Mouse (Mus musculus): ENCODE measurements around the gene Hipk2. TPM values are rescaled to one million over a fixed set of nuclear protein-coding genes. Genes with fewer than 3 reads are reported as not detected.

The Hipk2 gene
- polyA plus RNA-seq, 1 experiment = 12.3 TPM

DNA sequence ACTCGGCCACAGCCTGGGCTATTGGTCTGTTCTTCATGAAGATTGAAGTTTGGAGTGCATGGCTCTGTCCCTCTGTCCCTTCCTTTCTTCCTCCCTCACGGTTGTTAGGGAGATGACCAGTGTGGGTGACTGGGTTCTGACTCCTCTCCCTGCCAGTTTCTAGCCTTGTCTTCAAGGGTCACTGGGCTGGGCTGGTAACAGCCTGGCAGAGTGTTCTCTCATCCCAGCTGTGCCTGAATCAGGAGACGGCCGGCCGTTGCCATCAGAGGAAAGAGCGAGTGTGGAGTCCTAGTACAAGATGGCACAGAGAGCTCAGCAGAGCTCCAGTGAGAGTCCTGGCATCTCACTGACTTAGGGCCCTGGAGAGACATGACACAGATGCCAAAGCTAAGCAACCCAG, 32.4 kb upstream of the Hipk2 start:
- WGBS = 86% methylated on average over 6 of the region's 6 CpGs
- DNase-seq (ENCODE audit: low read depth, low spot score) = no peak

DNA sequence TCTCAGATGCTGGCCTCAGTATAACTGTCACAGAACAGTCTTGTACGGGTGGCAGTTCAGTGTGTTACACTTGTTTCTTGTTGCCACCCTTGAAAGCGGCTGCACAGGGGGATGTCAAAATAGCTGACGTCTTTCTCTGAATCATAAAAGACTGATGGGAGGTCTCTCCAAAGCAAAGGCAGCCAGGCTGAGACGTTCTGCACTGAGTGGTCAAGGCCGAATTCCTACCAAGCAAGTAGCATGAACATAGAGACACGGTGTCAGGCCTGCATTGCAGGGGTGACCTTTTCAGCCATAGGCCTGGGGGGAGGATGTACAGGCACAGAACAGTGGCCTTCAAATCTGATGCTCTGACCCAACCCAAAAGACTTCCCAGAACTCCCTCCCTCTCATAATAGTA, 30.0 kb upstream of the Hipk2 start:
- no peak for DNase-seq (ENCODE audit: low read depth, low spot score)
- WGBS = 89% methylated on average over 6 of the region's 6 CpGs

DNA sequence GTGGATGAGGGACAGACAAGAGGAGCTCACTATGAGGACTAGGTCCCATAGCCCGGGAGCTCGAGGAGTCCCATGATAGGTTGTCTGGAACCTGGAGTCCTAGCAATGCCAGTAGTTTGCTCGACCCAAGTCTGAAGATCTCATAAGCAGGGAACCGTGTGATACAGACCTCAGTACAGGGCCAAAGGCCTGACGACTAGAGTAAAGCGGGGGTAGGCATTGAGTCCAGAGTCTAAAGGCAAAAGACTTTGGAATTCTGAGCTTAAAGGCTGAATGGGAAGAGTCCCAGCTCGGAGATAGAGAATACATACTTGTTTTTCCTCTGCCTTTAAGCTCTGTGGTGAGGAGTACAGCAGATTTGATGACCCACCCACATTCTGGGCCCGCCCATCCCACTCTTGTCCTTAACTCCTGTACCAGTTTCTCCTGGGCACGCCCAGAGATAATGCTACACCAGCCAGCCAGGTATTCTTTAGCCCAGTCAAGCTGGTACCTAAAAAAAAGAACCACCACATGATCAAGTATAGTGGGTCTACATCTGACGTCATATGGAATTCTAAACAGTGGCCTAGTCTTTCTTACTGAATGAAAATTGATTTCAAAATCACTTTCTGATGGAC, 27.0 kb upstream of the Hipk2 start:
- WGBS = 76% methylated on average over 10 of the region's 10 CpGs
- DNase-seq (ENCODE audit: low read depth, low spot score) = no peak

DNA sequence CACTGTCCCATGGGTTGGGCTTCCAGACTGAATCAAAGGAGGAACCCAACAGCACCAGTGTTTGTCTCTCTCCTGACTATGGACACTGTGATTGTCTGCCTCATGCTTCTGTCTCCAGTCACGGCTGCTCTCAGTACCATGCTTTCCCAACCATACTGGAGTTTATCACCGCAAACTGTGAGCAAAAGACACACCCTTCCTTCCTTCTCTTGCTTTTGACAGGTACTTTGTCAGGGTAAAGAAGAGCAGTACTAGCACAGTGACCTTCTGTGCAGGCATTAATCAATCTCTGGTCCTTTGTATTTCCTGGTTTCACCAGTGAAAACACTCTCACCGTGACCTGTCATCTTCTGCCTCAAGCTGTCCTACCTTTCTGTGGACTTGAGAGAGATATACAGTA, 25.7 kb upstream of the Hipk2 start:
- DNase-seq (ENCODE audit: low read depth, low spot score) = no peak
- WGBS = 71% methylated on average over 3 of the region's 3 CpGs

DNA sequence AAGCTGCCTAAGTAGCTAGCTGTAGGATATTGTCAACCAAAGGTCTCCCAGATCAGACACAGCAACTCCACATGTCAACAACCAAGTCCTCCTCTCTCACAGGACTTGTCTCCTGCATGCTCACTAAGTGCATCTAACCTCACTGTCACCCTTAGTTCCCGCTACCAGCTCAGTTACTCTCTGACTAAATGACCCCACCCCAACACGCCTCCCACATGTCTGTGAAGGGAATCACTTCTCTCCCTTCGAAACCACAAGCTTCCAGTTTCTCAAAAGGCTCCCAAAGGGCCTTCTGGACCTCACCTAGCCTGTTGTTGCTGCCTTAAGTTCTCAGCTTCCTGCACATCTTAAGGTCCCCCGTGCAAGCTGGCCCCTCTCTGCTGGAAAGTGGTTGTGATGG, 25.2 kb upstream of the Hipk2 start:
- 78% methylated on average over 4 of the region's 4 CpGs for WGBS
- DNase-seq (ENCODE audit: low read depth, low spot score) = no peak

DNA sequence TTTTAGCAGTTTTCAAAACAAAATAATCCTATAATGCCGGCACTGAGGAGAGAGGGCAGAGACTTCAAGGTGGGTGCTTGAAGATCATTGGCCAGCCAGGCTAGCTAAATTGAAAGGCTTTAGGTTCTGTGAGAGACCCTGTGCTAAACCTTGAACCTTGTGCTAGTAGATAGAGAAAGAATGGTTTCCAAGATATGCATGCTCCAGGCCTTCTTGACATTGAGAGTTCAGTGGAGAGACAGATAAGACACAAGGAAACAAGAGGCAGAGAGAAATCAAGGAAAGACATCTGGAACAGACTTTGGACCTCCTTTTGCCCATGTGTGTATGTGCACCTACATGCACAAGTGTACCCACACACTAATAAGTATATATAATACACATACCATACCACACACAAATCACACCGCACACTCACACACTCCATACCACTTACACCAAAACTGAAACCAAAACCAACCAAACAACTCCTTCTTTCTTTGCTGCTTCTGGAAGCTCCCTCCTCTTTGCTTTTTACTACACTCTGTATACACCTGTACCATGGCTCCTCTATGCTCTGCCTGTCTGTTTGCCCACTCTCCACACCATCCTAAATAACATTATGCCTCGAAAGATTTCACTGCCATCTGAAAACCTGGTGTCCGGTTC, 24.6 kb upstream of the Hipk2 start:
- WGBS = 53% methylated on average over 4 of the region's 4 CpGs
- no peak for DNase-seq (ENCODE audit: low read depth, low spot score)

DNA sequence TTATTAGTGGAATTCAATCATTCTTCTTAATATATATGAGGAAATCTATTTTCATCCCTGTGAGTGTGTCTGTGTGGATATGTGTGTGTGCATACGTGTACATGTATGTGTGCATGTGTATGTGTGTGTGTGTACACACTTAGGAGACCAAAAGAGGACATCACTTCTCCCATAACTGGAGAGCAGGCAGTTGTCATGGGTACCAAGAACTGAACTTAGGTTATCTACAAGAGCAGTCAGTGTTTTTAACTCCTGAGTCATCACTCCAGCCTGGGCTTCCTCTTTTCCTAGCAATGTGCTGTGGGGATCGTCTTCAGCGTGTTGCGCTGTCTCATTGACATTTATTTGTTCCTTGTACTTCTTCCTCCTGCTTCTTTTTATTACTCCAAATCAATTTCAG, 24.1 kb upstream of the Hipk2 start:
- DNase-seq (ENCODE audit: low read depth, low spot score) = no peak
- 78% methylated on average over 4 of the region's 4 CpGs for WGBS

DNA sequence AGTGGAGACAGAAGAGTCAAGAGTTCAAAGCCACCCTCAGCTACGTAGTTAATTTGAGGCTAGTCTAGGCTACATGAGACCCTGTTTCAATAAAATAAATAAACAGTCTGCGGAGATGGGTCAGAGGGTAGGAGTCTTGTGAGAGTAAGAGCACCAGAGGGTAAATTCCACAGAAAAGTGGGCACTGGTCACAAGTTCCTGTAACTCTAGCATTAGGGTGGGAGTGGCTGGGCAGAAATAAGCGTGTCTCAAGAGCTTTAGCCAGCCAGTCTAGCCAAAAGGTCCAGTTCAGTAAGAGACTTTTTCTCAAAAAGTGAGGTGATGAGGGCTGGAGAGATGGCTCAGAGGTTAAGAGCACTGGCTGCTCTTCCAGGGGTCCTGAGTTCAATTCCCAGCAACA, 17.6 kb upstream of the Hipk2 start:
- WGBS = 87% methylated on average over 3 of the region's 3 CpGs
- DNase-seq (ENCODE audit: low read depth, low spot score) = no peak

DNA sequence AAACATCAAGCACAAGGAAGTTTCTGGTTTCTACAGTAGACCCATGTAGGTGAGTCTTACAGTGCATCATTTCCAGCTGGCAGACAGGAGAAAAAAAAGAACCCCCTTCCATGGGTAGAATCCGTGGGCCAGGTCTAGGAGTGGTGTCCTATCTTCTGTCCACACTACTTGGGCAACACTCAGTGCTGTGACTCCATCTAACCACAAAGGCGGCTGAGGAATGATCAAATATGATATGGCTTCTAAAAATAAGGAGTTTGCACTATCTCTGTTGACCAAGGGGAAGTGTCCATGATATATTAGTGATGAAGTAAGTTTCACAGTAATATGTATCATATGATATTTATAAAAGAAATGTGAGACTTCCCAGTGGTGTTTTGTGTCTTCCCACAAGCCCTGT, 16.1 kb upstream of the Hipk2 start:
- no peak for DNase-seq (ENCODE audit: low read depth, low spot score)
- WGBS = 82% methylated on average over 2 of the region's 2 CpGs

DNA sequence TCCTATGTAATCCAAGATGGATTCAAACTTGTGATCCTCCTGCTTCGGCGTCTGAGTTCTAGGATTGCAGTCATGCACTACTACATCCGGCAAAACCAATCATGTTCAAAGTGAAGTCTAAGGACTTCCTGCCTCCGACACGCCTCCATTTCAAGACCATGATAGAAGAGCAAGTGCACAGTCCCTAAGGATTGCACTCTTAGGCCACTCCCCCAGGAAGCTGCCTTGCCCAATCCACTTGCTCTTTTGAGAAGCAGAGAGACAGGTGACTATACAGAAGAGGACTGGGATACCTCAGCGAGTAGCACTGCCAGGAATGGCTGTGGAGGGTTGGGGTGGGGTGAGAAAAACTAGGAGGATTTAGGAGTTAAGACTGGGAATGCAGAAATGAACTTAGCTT, 13.2 kb upstream of the Hipk2 start:
- 74% methylated on average over 6 of the region's 6 CpGs for WGBS

DNA sequence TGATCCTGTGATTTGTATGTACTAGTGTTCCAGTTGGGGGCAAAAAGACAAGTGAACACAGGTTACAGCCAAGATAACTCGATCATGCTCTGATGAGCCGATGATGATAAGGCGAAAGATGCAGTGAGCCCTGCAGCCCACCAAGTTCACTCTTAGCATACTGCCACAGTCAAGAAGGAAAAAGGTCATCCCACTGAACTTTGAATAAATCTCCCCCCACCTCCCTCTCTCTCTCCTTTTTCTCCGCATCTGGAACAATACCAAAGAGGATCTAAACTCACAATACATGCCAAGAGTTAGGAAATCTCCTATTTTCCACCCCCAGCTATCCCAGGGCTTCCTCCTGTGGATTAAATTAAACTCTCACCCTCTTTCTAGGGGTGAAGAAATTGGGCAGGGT, 11.5 kb upstream of the Hipk2 start:
- 90% methylated on average over 4 of the region's 4 CpGs for WGBS
- no peak for DNase-seq (ENCODE audit: low read depth, low spot score)

More for the DNA sequence above, 13.2 kb upstream of the Hipk2 start:
- no peak for DNase-seq (ENCODE audit: low read depth, low spot score)

DNA sequence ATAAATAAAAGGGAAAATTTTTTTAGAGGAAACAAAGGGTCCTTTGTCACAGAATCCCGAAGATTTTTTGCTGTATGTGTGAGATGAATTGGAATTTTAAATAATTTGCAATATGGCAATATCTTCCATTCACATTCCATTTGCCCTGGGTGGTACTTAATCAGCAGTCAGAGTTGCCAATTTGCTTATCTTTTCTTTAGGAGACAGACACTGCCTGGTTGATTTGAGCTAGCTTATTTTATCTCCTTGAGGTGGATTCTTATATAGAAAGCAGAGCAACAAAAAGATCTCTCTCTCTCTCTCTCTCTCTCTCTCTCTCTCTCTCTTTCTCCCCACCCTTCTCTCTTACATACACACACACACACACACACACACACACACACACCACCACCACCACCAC, 9.2 kb upstream of the Hipk2 start:
- 47% methylated on average over 1 of the region's 1 CpGs for WGBS

DNA sequence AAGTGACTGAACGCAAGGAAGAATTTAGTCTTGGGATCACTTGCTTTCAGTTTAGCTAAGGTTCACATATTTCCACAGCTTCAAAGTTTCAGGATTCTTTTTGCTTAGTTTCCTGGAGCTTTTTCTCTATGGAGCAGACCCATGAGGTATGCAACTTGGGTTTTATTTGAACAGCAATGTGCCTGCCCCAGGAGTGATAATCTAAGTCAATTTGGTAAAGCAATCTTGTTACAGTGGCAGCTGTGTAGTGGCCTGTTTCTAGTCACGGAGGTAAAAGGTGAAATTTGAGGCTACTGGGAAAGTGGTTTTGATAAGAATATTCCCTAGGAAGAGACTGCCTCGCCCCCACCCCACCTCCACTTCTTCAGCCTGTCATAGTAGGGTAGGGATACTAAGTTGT, 8.5 kb upstream of the Hipk2 start:
- DNase-seq (ENCODE audit: low read depth, low spot score) = no peak
- WGBS = 71% methylated on average over 3 of the region's 3 CpGs

More for the DNA sequence above, 9.2 kb upstream of the Hipk2 start:
- no peak for DNase-seq (ENCODE audit: low read depth, low spot score)

DNA sequence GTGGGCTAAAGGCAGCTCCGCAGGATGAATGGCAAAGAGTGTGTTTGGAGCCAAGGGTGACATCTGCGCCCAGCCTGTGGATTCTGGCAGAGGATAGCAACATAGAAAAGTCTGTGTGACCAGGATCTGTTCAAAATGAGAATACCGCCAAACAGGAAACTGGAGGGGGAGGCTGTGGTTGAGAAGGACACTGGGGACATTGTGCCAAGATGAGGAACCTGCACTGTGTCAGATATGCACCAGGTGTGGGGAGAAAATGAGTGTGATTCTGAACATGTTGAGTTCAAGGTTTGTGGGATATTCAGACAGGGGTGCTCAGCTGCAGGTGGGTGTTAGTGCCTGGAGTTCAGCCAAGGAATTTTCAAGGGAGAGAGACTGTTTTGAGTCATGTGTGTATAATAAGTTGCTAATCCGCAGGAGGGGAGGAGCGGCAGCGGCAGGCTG, 6.8 kb upstream of the Hipk2 start:
- WGBS = 23% methylated on average over 6 of the region's 6 CpGs
- no peak for DNase-seq (ENCODE audit: low read depth, low spot score)

DNA sequence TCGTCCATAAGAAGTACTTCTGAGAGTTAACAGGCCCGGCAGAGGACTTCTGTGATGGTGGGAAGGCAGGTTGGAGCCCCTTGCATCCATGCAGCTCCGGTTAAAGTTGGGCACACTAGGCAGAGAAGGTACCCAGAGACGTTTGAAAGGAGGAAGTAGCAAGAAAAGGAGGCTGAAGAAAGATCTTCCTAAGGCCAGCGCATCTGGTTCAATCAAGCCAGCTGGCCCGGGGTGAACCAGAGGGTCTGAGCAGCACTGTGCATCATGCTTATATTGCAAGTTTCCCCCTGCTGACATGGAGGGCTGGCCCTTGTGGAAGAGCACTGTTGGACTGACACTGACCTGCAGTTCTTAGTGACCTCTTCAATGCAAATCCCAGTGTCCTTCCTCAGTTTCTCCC, 6.0 kb upstream of the Hipk2 start:
- 37% methylated on average over 6 of the region's 6 CpGs for WGBS

DNA sequence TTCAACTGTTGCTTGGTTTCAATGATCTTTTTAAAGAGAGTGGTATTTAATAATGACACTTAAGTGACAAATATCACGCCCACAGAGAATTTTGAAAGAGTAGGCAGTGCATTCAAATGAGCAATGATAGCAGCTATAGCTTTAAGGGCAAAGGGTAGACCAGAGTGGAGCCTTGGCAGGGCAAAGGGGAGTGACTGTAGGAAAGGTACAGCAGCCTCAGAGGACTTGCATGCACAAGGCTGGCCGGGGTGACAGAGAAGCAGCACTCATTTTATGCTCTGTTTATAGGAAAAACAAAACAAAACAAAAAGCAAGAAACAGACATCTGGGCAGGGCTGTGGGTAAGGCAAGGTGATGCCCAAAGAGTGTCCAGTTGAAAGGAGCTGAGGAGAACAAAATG, 5.5 kb upstream of the Hipk2 start:
- DNase-seq (ENCODE audit: low read depth, low spot score) = no peak

More for the DNA sequence above, 6.0 kb upstream of the Hipk2 start:
- DNase-seq (ENCODE audit: low read depth, low spot score) = no peak

DNA sequence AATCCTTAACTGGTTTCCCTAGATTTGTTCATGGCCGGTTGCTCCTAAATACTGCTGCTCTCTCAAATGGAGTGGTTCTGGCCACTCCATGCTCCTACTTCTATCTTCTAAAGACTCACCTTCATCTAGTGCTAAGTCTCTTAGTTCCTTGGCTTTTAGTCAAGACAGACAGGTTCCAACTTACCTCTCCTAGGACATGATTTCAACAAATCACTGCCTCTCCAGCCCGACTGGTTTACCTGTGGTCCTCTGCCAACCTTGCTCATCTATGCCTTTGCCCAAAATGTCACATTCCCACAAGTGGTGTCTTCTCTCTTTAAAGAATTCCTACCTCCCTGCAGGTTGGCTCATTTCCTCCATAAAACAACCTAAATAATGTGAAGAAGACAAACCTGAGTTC, 1.7 kb upstream of the Hipk2 start:
- DNase-seq (ENCODE audit: low read depth, low spot score) = no peak
- 97% methylated on average over 2 of the region's 2 CpGs for WGBS

More for the DNA sequence above, 5.5 kb upstream of the Hipk2 start:
- 34% methylated on average over 2 of the region's 2 CpGs for whole genome bisulfite sequencing

DNA sequence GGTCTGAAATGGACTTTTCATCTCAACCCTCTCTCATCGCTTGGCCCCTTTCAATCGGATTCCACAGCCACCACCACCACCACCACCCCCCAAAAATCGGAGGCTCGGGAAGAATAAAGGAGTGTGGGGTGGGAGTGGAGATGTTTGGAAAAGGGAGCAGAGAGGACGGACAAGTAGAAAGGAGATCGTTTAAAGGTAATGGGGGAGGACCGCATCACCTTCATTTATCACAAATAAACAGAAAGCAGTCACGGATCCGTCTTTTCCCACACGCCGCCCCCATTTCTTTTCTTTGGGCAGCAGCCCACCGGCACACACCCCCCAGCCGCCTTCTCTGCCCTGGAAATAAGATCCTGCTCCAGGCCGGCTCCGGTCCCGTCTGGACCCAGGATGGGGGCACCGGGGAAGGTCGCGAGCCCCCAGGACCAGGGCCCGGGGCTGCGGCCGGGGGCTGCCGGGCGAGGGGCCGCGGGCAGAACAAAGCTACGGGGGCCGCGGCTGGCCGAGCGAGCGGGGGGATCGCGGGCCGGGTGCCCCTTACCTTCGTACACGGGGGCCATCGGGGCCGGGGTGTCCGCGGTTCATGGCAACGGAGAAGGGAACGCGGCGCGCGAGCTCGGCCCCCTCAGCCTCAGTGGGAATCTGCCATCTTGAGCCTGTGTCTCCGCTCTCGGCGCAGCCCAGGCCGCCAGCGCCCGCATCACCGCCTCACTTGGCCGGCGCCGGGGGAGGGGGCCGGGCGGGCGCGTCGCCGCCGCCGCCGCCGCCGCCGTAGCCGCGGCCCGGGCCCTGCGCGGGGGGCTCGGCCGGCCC, 501 bp downstream of the Hipk2 start, which contains the start of gene Tbxas1:
Gene Tbxas1, plus strand, starts transcription at position 147 of the 813 bp plus-strand sequence.
- WGBS = 2% methylated on average over 77 of the region's 77 CpGs
- no peak for DNase-seq (ENCODE audit: low read depth, low spot score)

DNA sequence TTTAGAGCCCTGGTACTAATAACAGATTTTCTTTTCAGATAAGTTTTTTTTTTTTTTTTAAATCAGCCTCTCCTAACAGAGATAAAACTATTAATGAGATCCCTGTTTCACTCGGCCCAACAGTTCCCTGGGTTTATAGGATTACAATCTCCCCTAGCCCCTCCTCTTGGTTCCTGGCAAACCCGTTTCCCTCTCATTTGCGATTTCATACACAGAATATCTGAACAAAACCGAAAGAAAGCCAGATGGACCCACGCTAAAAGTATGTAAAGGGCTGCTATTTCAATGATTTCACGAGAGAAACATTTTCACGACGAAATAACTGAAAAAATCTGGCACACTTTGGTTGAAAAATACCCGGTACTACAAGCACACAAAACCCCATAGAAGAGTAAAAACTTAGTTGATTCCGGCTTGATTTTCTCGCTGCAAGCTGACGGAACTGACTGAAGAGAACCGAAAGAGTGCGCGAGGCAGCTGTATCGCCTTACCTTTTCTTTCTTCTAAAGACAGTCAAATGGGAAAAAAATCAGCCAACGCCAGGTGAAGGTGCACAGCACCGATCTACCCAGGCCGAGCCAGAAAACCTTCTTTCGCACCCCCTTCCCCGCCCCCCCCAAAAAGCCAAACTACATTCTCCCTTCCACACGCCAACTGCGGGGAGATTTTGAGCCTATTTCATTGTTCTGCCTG, 1.3 kb downstream of the Hipk2 start:
- DNase-seq (ENCODE audit: low read depth, low spot score) = no peak
- under 1% methylated on average over 23 of the region's 23 CpGs for WGBS

DNA sequence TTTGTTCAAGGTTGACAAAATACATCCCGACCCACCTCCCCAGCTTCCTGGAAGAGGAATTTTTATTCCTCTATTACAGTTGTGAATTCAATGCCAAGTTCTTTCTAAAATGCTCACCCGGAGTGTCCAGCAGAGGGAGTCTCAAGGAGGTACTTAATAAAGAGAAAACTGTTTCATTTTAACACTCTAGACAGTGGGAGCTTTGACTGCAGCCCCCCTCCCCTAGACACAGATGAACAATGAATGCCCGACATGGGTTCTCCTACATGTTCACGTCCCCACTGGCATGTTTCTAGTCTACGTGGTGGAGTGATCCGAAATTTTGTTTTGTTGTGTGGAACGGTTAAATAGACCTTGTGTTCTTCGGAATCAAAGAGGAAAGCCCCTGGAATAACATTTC, 1.9 kb downstream of the Hipk2 start:
- 2% methylated on average over 8 of the region's 8 CpGs for WGBS
- no peak for DNase-seq (ENCODE audit: low read depth, low spot score)
